Mouse (Mus musculus): ENCODE measurements at regions not wholly inside any gene's neighbourhood (a gene's known extent, or its start where the extent isn't known, plus 50 kb on each side); places are given as distances from the start of the nearest gene placed in this dataset.
A peak's percentile ranks its signal among the peaks of the same experiment; 100 is the strongest.
"Not testable (repeated sequence)": the region's sequence is repeated elsewhere in the genome, so short reads cannot be mapped to it uniquely, and the experiment has no call there.

- no peak for DNase-seq (ENCODE audit: extremely low spot score in 1 of 2, low spot score in 2 of 2)
- no peak for TF ChIP-seq CTCF (IDR thresholded peaks at IDR 0.05)
- intact Hi-C loops (cut with DNase I) = no loop called here
These were observed 137.2 kb upstream of the Speer3 start for GRCm38 (mm10) chr5:13654173-13654572.

GRCm38 (mm10) chr5:13658301-13658700 is 133.1 kb upstream of the Speer3 start:
- H3K27ac ChIP-seq; DNase-seq (ENCODE audit: extremely low spot score in 1 of 2, low spot score in 2 of 2); intact Hi-C loops (cut with DNase I); H3K4me3 ChIP-seq: not testable (repeated sequence)

More at GRCm38 (mm10) chr5:13654173-13654572, 137.2 kb upstream of the Speer3 start:
- Histone ChIP-seq H3K4me3 (no peak overlapping the region), H3K27ac (no peak overlapping the region)

GRCm38 (mm10) chr5:13659514-13659913 is 131.9 kb upstream of the Speer3 start:
- no peak overlapping the region for H3K27ac ChIP-seq
- intact Hi-C loops (cut with DNase I) = no loop called here
- no peak for DNase-seq (ENCODE audit: extremely low spot score in 1 of 2, low spot score in 2 of 2)
- no peak for TF ChIP-seq CTCF (IDR thresholded peaks at IDR 0.05)
- H3K4me3 ChIP-seq = no peak overlapping the region

- DNase-seq (ENCODE audit: extremely low spot score in 1 of 2, low spot score in 2 of 2) = peak; percentile 27 to 30
- Histone ChIP-seq H3K4me3 (no peak overlapping the region), H3K27ac (peak overlapping the region; percentile 86)
- intact Hi-C loops (cut with DNase I) = no loop called here
- TF ChIP-seq CTCF (IDR thresholded peaks at IDR 0.05) = no peak
These were observed 124.0 kb upstream of the Speer3 start for GRCm38 (mm10) chr5:13667444-13667843.

- TF ChIP-seq CTCF (IDR thresholded peaks at IDR 0.05) = no peak
- no peak for DNase-seq (ENCODE audit: extremely low spot score in 1 of 2, low spot score in 2 of 2)
These were observed 122.6 kb upstream of the Speer3 start for GRCm38 (mm10) chr5:13668840-13669239.

GRCm38 (mm10) chr5:13690929-13691806 is 100.3 kb upstream of the Speer3 start:
- no peak for DNase-seq (ENCODE audit: extremely low spot score in 1 of 2, low spot score in 2 of 2)
- intact Hi-C loops (cut with DNase I) = no loop called here
- H3K27ac ChIP-seq = no peak overlapping the region
- TF ChIP-seq CTCF (IDR thresholded peaks at IDR 0.05) = no peak
- H3K4me3 ChIP-seq = no peak overlapping the region

More at GRCm38 (mm10) chr5:13668840-13669239, 122.6 kb upstream of the Speer3 start:
- intact Hi-C loops (cut with DNase I) = no loop called here
- no peak overlapping the region for H3K4me3 ChIP-seq
- peak overlapping the region; percentile 86; the same call in 1 of the 2 replicates for H3K27ac ChIP-seq

- intact Hi-C loops (cut with DNase I) = no loop called here
- DNase-seq (ENCODE audit: extremely low spot score in 1 of 2, low spot score in 2 of 2) = no peak
- Histone ChIP-seq H3K27ac (no peak overlapping the region), H3K4me3 (no peak overlapping the region)
- no peak for TF ChIP-seq CTCF (IDR thresholded peaks at IDR 0.05)
These were observed 96.6 kb upstream of the Speer3 start for GRCm38 (mm10) chr5:13694847-13695246.
